Mouse (Mus musculus): Measurements from ENCODE around the gene Snrpd3.

Gene Snrpd3

GRCm38 (mm10) chr10:75570981-75571657 is 53.8 kb downstream of the Snrpd3 start:
- DNase-seq: no peak

GRCm38 (mm10) chr10:75571937-75572336 is 54.6 kb downstream of the Snrpd3 start:
- no peak for DNase-seq

- no peak for DNase-seq
Observed at GRCm38 (mm10) chr10:75573181-75573580, 55.8 kb downstream of the Snrpd3 start.

DNA sequence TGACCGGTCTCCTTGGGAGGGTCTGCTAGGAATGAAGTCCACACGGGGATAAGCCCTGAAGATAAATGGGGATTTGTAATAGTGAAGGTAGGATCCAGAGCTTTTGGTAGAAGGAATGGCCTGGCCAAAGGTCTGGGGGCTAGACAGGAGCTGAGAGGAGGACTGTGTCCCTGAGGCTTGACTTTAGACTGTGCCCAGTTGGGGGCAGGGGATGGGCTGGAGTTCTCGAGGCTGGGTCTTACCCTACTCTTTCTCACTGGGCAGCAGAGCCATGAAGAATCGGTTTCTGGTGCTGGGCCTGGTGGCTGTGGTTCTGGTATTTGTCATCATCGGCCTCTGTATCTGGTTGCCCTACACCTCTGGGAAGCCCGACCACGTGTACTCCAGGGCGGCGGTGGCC is 56.6 kb downstream of the Snrpd3 start:
- no peak for DNase-seq

DNA sequence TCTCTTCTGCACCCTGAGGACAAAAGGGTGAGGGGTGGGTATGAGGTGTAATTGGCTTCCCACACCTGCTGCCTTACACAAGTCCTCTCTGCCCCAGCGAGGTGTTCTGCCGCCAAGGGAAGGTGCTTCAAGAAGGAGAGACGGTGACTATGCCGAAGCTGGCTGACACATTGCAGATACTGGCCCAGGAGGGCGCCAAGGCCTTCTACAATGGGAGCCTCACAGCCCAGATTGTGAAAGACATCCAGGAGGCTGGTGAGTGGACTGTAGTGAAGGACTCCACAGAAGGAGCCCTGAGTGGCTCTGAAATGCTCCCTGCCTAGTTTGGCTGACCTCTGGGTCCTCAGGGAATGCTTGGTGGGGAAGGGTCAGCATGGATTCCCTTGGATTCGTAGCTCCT is 61.8 kb downstream of the Snrpd3 start:
- no peak for DNase-seq

DNA sequence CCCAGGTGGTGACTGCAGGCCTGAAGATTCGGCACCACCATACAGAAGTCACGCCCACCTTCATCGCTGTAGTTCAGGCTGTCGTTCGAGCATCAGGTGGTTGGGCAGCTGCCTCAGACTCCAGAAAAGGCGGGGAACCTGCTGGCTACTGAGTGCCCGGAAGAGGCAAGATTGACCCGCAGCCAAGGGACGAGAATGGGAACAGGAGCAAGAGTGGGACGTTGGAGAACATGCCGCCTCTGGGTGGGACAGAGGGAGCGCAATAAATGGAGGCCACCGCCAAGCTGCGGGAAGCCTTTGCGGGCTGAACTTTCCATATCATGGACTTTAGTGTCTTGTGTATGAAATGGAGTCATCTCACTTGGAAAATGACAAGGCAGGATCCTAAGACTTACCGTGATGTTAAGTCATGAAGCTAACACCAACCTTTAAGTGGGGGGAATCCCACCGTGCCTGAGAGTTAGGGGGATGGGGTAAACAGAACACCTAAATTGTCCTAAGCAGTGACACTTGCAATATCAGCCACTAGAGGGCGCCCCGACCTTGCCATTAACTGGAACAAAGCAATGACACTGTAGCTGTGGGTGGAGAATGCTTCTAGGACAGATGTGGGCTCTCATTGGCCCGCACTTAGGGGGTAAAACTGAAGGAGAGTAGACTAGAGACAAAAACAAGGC is 68.7 kb downstream of the Snrpd3 start:
- peak; percentile 96 for DNase-seq

GRCm38 (mm10) chr10:75586553-75586879 is 69.2 kb downstream of the Snrpd3 start:
- DNase-seq: no peak

Data from right cerebral cortex, postnatal 4 days (tissue).